Mouse (Mus musculus) gastrocnemius, postnatal 14 days (tissue): ENCODE results near the gene Rhob. TPM values are rescaled to one million over a fixed set of nuclear protein-coding genes. Genes with fewer than 3 reads are reported as not detected.

Source experiments
- DNase-seq: peaks from one replicate; pipeline ENCODE4 v3.0.0; 2021; ENCODE audit warnings: mixed read lengths
- intact Hi-C: fragments of 180-260 bp; cut with DNase I; formaldehyde crosslinking; loops from one replicate; pipeline ENCODE4 v1.15.1; 2025; ENCODE audit warnings: low total_unique reads
- long read RNA-seq, 2 experiments: library from polyadenylated mRNA; stranded (forward); transcript quantifications; one replicate each; pipeline ENCODE4 v2.0.0; 2021
- total RNA-seq, 2 experiments: library from RNA; stranded (reverse); gene quantifications; 2 replicates each; pipeline ENCODE4 v1.2.3; 2021

Gene Rhob
- total RNA-seq = 10 to 100 TPM; 59.5 to 96.2 TPM
- long read RNA-seq, experiment 1, transcript Rhob-201 (1 exons, 2,349 nt) = major isoform, 26 of 26 reads
- long read RNA-seq, experiment 1, partial matches to known transcripts = 0 of 26 reads
- long read RNA-seq, experiment 1, other reads (novel, unspliced or antisense) = 0 of 26 reads
- long read RNA-seq, experiment 2, transcript Rhob-201 (1 exons, 2,349 nt) = major isoform, 29 of 29 reads
- long read RNA-seq, experiment 2, partial matches to known transcripts = 0 of 29 reads
- long read RNA-seq, experiment 2, other reads (novel, unspliced or antisense) = 0 of 29 reads

- intact Hi-C loops = loop anchor here (2.0 kb wide), 1 partner anchor 171 kb away; no protein-coding TSS in a partner anchor
- peak; percentile 96 for DNase-seq
These were observed at the start of gene Rhob for GRCm38 (mm10) chr12:8499871-8500596. Rhob (minus strand) TSS chr12:8500009.

GRCm38 (mm10) chr12:8547357-8547756 lies 47.5 kb upstream of the Rhob start:
- intact Hi-C loops = loop anchor here (5.0 kb wide), 1 partner anchor 230 kb away; no protein-coding TSS in a partner anchor
- DNase-seq = peak; percentile 60

GRCm38 (mm10) chr12:8546801-8547200 lies 47.0 kb upstream of the Rhob start:
- intact Hi-C loops = loop anchor here (5.0 kb wide), 1 partner anchor 230 kb away; no protein-coding TSS in a partner anchor
- DNase-seq = no peak

- intact Hi-C loops = loop anchor here (5.0 kb wide), 1 partner anchor 228 kb away; no protein-coding TSS in a partner anchor
- DNase-seq = no peak
These were observed 45.3 kb upstream of the Rhob start for GRCm38 (mm10) chr12:8545066-8545610.

- intact Hi-C loops = no loop called here
- DNase-seq = no peak
These were observed 42.6 kb upstream of the Rhob start for GRCm38 (mm10) chr12:8542371-8542770.

GRCm38 (mm10) chr12:8539471-8539870 lies 39.7 kb upstream of the Rhob start:
- intact Hi-C loops = no loop called here
- DNase-seq = no peak

- no peak for DNase-seq
- intact Hi-C loops = no loop called here
These were observed 37.5 kb upstream of the Rhob start for GRCm38 (mm10) chr12:8537291-8537690.

GRCm38 (mm10) chr12:8536221-8536965 lies 36.6 kb upstream of the Rhob start:
- intact Hi-C loops = no loop called here
- no peak for DNase-seq

GRCm38 (mm10) chr12:8535596-8535995 lies 35.8 kb upstream of the Rhob start:
- intact Hi-C loops = no loop called here
- DNase-seq = no peak

- DNase-seq = no peak
- intact Hi-C loops = no loop called here
These were observed 35.1 kb upstream of the Rhob start for GRCm38 (mm10) chr12:8534915-8535314.

GRCm38 (mm10) chr12:8527770-8528169 lies 28.0 kb upstream of the Rhob start:
- intact Hi-C loops = no loop called here
- DNase-seq = no peak

- intact Hi-C loops = no loop called here
- DNase-seq = no peak
These were observed 27.4 kb upstream of the Rhob start for GRCm38 (mm10) chr12:8527175-8527574.

- no peak for DNase-seq
- intact Hi-C loops = no loop called here
These were observed 24.3 kb upstream of the Rhob start for GRCm38 (mm10) chr12:8524062-8524461.

GRCm38 (mm10) chr12:8522711-8523110 lies 22.9 kb upstream of the Rhob start:
- no peak for DNase-seq
- intact Hi-C loops = no loop called here

GRCm38 (mm10) chr12:8521375-8522047 lies 21.7 kb upstream of the Rhob start:
- peak; percentile 73 for DNase-seq
- intact Hi-C loops = no loop called here

- peak; percentile 21 for DNase-seq
- intact Hi-C loops = no loop called here
These were observed 19.8 kb upstream of the Rhob start for GRCm38 (mm10) chr12:8519431-8520160.

GRCm38 (mm10) chr12:8511037-8511882 lies 11.5 kb upstream of the Rhob start:
- no peak for DNase-seq
- intact Hi-C loops = no loop called here
